Mouse (Mus musculus) liver, adult 2 months (tissue): ENCODE data around the gene Pp2d1. TPM values are rescaled to one million over a fixed set of nuclear protein-coding genes. Genes with fewer than 3 reads are reported as not detected.

ENCODE experiments used
- DNase-seq: peaks from one replicate; pipeline ENCODE4 v3.0.0-alpha.2; 2011; ENCODE audit warnings: low read depth, low spot score; ENCODE audit errors: extremely low read depth
- H3K27ac ChIP-seq: fragments of 200-500 bp; replicated peaks from 2 replicates; pipeline ENCODE4 v1.5.1; 2012; ENCODE audit warnings: low read depth, mild to moderate bottlenecking, control low read depth, inconsistent platforms, low read length; ENCODE audit not compliant: insufficient read depth
- H3K27me3 ChIP-seq: fragments of 200-500 bp; 2 replicates; pipeline ENCODE4 v1.6.1; 2012; ENCODE audit warnings: mild to moderate bottlenecking, moderate library complexity, low read length, inconsistent platforms; ENCODE audit not compliant: control insufficient read depth, insufficient read depth
- H3K36me3 ChIP-seq: fragments of 200-500 bp; 2 replicates; pipeline ENCODE4 v1.6.1; 2012; ENCODE audit warnings: low read length, inconsistent platforms; ENCODE audit not compliant: control insufficient read depth, insufficient read depth
- H3K4me1 ChIP-seq: fragments of 200-500 bp; 2 replicates; pipeline ENCODE4 v1.6.1; 2011; ENCODE audit warnings: low read length; ENCODE audit not compliant: control insufficient read depth, insufficient read depth
- H3K4me3 ChIP-seq: fragments of 200-500 bp; 2 replicates; pipeline ENCODE4 v1.5.1; 2011; ENCODE audit warnings: low read depth, mild to moderate bottlenecking, control low read depth, low read length, moderate library complexity; ENCODE audit not compliant: insufficient read depth
- H3K79me2 ChIP-seq: fragments of 200-500 bp; 2 replicates; pipeline ENCODE4 v1.6.1; 2012; ENCODE audit warnings: inconsistent platforms, mild to moderate bottlenecking, low read length, moderate library complexity; ENCODE audit not compliant: control insufficient read depth, insufficient read depth
- H3K9ac ChIP-seq: fragments of 200-500 bp; 2 replicates; pipeline ENCODE4 v1.6.1; 2012; ENCODE audit warnings: low read depth, mild to moderate bottlenecking, control low read depth, inconsistent platforms, low read length
- CTCF ChIP-seq: fragments of 200-500 bp; IDR thresholded peaks from 2 replicates; pipeline ENCODE4 v1.5.1; 2011; ENCODE audit warnings: low read depth, low read length, control low read depth
- POLR2A ChIP-seq: fragments of 200-500 bp; IDR thresholded peaks from 2 replicates; pipeline ENCODE4 v1.6.1; 2011; ENCODE audit warnings: low read length, control low read depth; ENCODE audit not compliant: insufficient read depth; ENCODE audit errors: extremely low read depth
- WGBS: fragments of 180-500 bp; shearing (Covaris S2); methylation state at CpG from one replicate; pipeline ENCODE4 v1.1.7; 2018; 5-methylcytosine and 5-hydroxymethylcytosine counted together
- polyA plus RNA-seq: library from polyadenylated mRNA; depleted of rRNA; stranded (reverse); fragments of >200 nt; gene quantifications from 2 replicates; pipeline ENCODE4 v1.2.3, GENCODE M21; 2012
- total RNA-seq: library from RNA; depleted of rRNA; stranded (reverse); fragments of >200 nt; gene quantifications from 2 replicates; pipeline ENCODE4 v1.2.3, GENCODE M21; 2014

The Pp2d1 gene
- total and polyA plus RNA-seq, 2 experiments, result 0.09 TPM; not detected in 1

- H3K4me1 ChIP-seq, result peaks cover 10% of the 10 kb centered on the region; the same call in 1 of the 2 replicates
- peak; percentile 43 for DNase-seq
- H3K4me3 ChIP-seq, result no peak overlapping the region; the same call in 1 of the 2 replicates
- no peak for TF ChIP-seq CTCF
- TF ChIP-seq POLR2A, result no peak
- no peaks in the 10 kb centered on the region for H3K27me3 ChIP-seq
- H3K9ac ChIP-seq, result no peak overlapping the region
- WGBS, result 19% methylated on average over 7 of the region's 7 CpGs
- H3K36me3 ChIP-seq, result peaks cover 11% of the 10 kb centered on the region
- H3K27ac ChIP-seq, result no peak overlapping the region
- H3K79me2 ChIP-seq, result peaks cover 3% of the 10 kb centered on the region; the same call in 1 of the 2 replicates
Measured at GRCm38 (mm10) chr17:53480433-53480832, 58.8 kb downstream of the Pp2d1 start.

- peak; percentile 37 for DNase-seq
- Histone ChIP-seq H3K79me2 (peaks cover 3% of the 10 kb centered on the region; the same call in 1 of the 2 replicates), H3K4me1 (peaks cover 10% of the 10 kb centered on the region; the same call in 1 of the 2 replicates), H3K27ac (peak overlapping the region; percentile 85), H3K36me3 (peaks cover 8% of the 10 kb centered on the region), H3K27me3 (no peaks in the 10 kb centered on the region), H3K4me3 (peak overlapping the region; percentile 71), H3K9ac (peak overlapping the region; percentile 88)
- TF ChIP-seq POLR2A, result no peak
- TF ChIP-seq CTCF, result no peak
- WGBS, result 1% methylated on average over 33 of the region's 33 CpGs
Measured at GRCm38 (mm10) chr17:53479604-53480041, 59.6 kb downstream of the Pp2d1 start.

GRCm38 (mm10) chr17:53478858-53479603, 60.2 kb downstream of the Pp2d1 start, which contains the start of gene Rab5a:
Gene Rab5a (plus strand): TSS chr17:53479234.
- DNase-seq, result peak; percentile 94
- H3K36me3 ChIP-seq, result peaks cover 3% of the 10 kb centered on the region; the same call in 1 of the 2 replicates
- no peaks in the 10 kb centered on the region for H3K27me3 ChIP-seq
- under 1% methylated on average over 74 of the region's 82 CpGs for WGBS
- H3K4me3 ChIP-seq, result peak within 1 kb of the TSS; percentile 71
- TF ChIP-seq CTCF (peak; percentile 31), POLR2A (peak; percentile 85)
- H3K79me2 ChIP-seq, result peaks cover 3% of the 10 kb centered on the region; the same call in 1 of the 2 replicates
- peaks cover 10% of the 10 kb centered on the region; the same call in 1 of the 2 replicates for H3K4me1 ChIP-seq
- H3K9ac ChIP-seq, result peak within 1 kb of the TSS; percentile 91
- H3K27ac ChIP-seq, result peak within 1 kb of the TSS; percentile 87

- Histone ChIP-seq H3K4me3 (peak overlapping the region; percentile 71), H3K9ac (peak overlapping the region; percentile 91), H3K27ac (peak overlapping the region; percentile 87), H3K36me3 (no peaks in the 10 kb centered on the region), H3K27me3 (no peaks in the 10 kb centered on the region), H3K79me2 (peaks cover 3% of the 10 kb centered on the region; the same call in 1 of the 2 replicates), H3K4me1 (peaks cover 10% of the 10 kb centered on the region; the same call in 1 of the 2 replicates)
- WGBS, result 8% methylated on average over 15 of the region's 15 CpGs
- TF ChIP-seq CTCF, result no peak
- TF ChIP-seq POLR2A, result no peak
- peak; percentile 57 for DNase-seq
Measured at GRCm38 (mm10) chr17:53478066-53478857, 61.0 kb downstream of the Pp2d1 start.

- Histone ChIP-seq H3K4me3 (no peak overlapping the region), H3K27ac (no peak overlapping the region), H3K79me2 (no peaks in the 10 kb centered on the region), H3K4me1 (no peaks in the 10 kb centered on the region), H3K36me3 (no peaks in the 10 kb centered on the region), H3K27me3 (no peaks in the 10 kb centered on the region), H3K9ac (no peak overlapping the region)
- no peak for DNase-seq
- TF ChIP-seq CTCF (no peak), POLR2A (no peak)
Measured at GRCm38 (mm10) chr17:53468697-53469096, 70.6 kb downstream of the Pp2d1 start.
